Mouse (Mus musculus) cerebellum, postnatal 14 days (tissue): ENCODE results near the gene Bbs1.
"Not testable (repeated sequence)": the region's sequence is repeated elsewhere in the genome, so short reads cannot be mapped to it uniquely, and the experiment has no call there.

Experiments used
- DNase-seq, 2 experiments: peaks; one replicate each; pipeline ENCODE4 v3.0.0; 2021; ENCODE audit warnings: mixed read lengths in 2 of 2

Bbs1 gene

GRCm38 (mm10) chr19:4883961-4884360 lies 22.5 kb downstream of the Bbs1 start:
- DNase-seq, result no peak

DNA sequence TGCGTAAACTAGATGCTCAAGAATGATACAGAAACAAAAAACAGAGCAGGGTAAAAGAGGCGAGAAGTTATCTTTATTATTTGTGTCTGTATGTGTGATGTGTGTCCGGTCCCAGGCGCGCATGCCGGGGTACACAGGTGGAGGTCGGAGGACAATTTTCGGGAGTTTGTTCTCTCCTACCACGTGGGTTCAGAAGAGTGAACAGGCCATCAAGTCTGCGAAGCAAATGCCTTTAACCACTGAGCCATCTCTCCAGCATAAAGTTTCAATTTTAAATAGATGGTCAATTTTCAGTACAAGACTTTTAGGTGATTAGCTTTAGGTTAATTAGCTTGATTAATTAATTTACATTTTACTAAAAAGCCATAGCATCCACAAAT lies 27.1 kb downstream of the Bbs1 start:
- DNase-seq, result no peak

- peak; percentile 98 to 99 for DNase-seq
Measured at GRCm38 (mm10) chr19:4878405-4879323, 27.8 kb downstream of the Bbs1 start, which contains the start of gene Zdhhc24. TSS of gene Zdhhc24 (plus strand) at chr19:4878668.

- DNase-seq, result no peak
Measured at GRCm38 (mm10) chr19:4877785-4878184, 28.6 kb downstream of the Bbs1 start, which contains the start of gene Actn3. TSS of gene Actn3 (minus strand) at chr19:4877909.

GRCm38 (mm10) chr19:4876755-4877154 lies 29.7 kb downstream of the Bbs1 start:
- no peak for DNase-seq

GRCm38 (mm10) chr19:4876241-4876640 lies 30.2 kb downstream of the Bbs1 start:
- no peak for DNase-seq

DNA sequence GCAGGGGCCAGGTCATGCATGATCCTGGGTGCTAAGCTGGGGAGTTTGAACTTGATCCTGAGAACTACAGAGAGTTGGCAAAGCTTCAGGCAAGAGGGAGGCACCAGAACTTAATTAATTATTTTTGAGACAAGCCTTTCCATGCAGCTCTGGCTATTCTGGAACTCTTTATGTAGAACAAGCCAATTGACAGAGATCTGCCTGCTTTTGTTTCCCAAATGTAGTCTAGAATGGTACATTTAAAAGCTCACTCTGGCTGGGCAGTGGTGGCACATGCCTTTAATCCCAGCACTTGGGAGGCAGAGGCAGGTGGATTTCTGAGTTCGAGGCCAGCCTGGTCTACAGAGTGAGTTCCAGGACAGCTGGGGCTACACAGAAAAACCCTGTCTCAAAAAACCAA lies 31.8 kb downstream of the Bbs1 start:
- DNase-seq, result not testable (repeated sequence)

- DNase-seq, result peak; percentile 30 to 64
Measured at GRCm38 (mm10) chr19:4865147-4865546, 41.3 kb downstream of the Bbs1 start.

GRCm38 (mm10) chr19:4863048-4863447 lies 43.4 kb downstream of the Bbs1 start:
- DNase-seq, result peak; percentile 46 to 47

DNA sequence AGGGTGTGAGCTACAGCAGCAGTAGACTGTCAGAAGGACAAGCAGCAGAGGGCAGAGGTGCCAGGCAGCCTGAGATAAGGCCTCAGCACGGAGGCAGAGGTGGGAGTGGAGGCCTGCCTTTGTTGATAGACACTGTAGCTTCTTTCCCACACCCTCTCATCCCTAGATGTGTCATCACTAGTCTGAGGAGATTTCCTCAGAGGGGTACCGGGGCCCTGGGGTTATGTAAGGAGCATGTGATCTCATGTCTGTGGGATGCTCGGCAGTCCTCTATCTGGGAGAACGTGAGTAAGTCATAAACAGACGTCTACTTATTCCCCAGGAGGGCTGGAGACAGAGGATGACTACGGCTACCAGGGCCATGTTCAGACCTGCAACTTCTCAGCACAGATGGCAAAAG lies 47.3 kb downstream of the Bbs1 start:
- no peak for DNase-seq

DNA sequence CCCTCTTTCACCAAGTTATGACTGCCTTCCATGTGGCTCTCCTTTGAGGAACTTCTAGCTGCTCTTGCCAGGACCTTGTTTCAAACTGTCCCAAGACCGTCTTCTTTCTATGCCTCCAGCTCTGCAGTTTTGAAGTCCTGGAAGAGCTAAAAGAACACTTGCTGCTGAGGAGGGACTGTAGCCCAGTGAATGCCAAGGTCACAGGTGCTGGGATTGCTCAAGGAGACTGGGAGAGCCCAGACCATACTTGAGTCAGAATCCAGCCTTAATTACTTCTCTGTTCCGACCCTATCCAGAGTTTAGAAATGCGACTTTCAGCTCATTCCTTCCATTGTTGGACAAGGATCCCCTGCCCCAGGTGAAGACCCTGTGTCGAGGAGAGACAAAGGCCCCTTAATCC lies 50.5 kb downstream of the Bbs1 start:
- DNase-seq, result no peak

DNA sequence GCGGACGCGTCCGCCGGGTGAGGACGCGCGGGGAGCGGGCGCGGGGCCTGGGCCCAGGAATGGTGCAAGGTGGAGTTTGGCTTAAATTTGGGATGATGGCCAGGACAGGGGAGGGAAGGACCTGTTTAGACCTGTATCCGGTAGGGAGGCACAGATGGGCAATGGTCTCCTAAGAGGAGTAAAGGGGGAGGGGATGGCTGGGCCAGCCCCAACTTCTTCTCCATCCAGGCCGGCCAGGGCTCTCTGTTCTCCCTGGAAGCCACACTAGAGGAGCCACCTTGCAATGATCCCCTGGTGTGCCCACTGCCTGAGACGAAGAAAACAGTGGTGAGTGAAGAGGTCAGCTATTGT lies 51.0 kb downstream of the Bbs1 start:
- no peak for DNase-seq

DNA sequence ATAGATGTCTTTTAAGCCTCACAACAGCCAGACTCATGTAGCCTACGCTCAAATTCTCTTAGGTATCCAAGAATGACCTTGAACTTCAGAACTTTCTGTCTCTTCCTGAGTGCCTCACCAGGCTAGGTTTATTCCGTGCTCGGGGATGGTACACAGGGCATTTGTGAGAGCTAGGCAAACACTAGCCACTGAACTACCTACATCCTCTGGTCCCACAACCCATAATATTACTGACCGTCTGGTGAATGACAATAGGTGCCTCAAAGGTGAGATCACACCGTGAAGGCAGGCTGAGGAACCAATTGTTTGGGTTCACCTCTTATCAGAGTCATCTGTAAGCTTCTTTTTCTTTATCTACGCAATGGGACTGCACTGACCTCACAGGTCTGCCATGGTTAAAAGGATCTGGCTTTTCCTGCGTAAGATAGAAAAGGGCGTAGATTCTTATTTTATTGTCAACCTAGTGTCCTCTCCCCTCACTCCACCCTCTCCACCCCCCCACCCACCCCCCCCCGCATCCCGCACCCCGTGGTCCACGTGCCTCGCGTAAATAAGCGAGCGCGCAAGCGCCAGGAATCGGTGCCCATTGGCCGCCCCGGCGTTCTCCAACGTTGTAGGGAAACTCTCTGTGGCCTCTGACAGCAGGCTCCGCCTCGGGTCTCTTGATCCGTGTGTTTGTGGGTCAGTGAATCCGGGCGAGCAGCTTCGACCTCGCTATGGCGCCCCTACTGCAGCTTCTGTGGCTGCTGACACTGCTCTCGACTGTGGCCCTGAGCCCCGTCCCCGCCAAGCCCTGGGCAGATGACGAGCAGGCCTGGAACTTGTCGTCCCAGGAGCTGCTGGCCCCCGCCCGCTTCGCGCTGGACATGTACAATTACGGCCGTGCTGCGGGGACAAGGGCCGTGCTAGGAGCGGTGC lies 51.6 kb downstream of the Bbs1 start, which contains the start of gene Ctsf:
TSS of gene Ctsf (plus strand) at position 579 of the 918 bp plus-strand sequence.
- DNase-seq, result peak; percentile 94 to 95

DNA sequence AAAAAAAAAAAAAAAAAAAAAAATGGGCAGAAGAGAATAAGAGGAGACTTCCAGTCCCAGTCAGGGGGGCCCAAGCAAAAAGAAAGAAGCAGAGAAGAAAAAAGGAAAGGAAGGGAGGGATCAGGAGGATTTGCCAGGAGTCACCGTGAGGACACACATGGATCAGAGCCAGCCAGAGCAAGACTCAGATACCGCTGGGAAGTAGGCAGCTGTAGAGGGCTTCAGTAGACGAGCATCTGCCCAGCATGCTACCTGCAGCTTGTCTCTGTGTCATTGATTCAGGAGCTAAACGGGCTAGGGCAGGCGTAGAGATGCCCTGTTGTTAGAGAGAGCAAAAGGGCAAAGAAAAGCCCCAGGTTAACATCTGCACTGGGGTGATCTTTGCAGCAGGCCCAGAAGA lies 56.1 kb downstream of the Bbs1 start:
- no peak for DNase-seq

DNA sequence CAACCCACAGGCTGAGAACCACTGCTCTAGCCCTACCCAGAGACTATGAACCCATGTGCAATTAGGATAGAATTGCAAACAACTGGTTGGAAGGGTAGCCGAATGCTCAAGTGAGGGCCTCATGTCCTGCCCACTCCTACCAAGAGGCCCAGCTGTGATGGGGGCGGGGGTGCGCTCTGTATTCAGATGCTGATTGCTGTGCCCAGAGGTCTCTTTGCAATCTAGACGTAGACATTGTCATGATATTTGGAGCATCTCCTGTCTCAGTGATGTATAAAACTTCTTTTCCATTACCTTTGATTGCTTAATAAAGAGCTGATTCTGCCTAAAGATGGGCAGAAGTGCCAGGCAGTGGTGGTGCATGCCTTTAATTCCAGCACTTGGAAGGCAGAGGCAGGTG lies 56.6 kb downstream of the Bbs1 start:
- no peak for DNase-seq

- peak; percentile 45 to 63 for DNase-seq
Measured at GRCm38 (mm10) chr19:4847490-4847889, 58.9 kb downstream of the Bbs1 start.

GRCm38 (mm10) chr19:4845846-4846245 lies 60.6 kb downstream of the Bbs1 start:
- DNase-seq, result no peak

- DNase-seq, result no peak
Measured at GRCm38 (mm10) chr19:4842611-4843010, 63.8 kb downstream of the Bbs1 start.

- DNase-seq, result no peak
Measured at GRCm38 (mm10) chr19:4840848-4841247, 65.6 kb downstream of the Bbs1 start.

DNA sequence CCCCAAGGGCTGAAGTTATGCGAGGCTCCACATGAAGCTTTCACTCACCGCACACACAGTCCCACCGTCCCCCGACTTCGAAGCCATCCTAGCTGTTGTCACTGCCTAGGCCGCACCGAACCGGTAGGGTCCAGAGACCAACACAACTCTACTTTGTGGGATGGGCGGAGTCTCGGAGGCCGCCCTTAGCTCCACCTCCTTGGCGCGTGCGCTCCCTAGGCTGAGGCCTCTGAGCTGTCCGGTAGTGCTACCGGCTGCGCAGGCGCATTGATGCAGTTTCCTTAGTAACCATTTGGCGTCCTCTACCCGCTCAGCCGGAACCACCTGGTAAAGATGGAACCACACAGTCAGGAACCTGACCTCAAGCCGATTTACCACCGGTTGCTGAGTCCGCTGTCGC lies 67.3 kb downstream of the Bbs1 start, which contains the start of the genes Ccs and Ccdc87:
TSS of gene Ccs (minus strand) at position 184 of the 400 bp plus-strand sequence.
TSS of gene Ccdc87 (plus strand) at position 218 of the 400 bp plus-strand sequence.
- peak; percentile 97 to 98 for DNase-seq

DNA sequence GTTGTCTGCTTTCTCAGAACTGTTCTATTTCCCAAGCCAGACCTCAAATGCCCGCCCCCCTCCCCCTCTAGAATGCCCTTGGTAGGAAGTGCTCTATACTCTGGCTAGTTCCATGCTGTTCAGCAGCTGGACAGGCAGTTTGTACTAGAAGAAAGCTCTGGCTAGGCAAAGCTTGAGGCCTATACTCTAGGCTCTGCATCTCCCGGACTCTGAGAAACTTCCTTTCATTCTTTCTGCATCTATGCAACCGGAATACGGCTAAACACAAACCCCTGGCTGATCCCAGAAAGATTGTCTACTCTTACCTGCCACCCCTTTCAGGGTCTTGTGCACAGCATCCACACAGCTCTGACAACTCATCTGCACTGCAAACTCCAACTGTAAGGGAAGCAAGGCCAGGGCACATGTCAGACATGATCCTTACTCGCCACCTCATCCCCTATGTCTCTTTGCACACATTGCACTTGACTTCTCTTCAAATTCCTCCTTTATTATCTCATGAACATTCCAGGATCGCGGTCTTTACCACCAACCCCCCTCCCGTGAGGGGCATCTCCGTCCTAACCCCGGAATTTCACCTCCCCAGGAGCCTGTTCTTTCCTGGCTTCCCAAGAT lies 67.8 kb downstream of the Bbs1 start:
- DNase-seq, result no peak

DNA sequence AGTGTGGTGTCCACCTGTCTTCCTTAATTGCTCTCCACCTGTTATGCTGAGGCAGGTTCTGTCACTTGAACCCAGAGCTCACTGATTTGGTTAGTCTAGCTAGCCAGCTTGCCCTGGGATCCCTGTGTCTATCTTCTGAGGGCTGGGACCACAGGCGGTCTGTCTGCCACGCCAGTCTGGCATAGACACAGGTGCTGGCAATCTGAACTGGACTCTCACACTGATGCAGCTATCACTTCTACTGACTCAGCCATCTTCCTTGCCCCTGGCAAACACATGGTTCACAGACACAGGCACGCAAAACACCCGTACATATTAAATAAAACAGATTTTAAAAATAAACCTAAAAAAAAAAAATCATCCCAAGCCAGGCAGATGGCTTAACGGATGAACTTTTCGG lies 69.4 kb downstream of the Bbs1 start:
- no peak for DNase-seq
